Mouse (Mus musculus): ENCODE results near the gene Celf2.
"Not testable (repeated sequence)": the region's sequence is repeated elsewhere in the genome, so short reads cannot be mapped to it uniquely, and the experiment has no call there.

The Celf2 gene

DNA sequence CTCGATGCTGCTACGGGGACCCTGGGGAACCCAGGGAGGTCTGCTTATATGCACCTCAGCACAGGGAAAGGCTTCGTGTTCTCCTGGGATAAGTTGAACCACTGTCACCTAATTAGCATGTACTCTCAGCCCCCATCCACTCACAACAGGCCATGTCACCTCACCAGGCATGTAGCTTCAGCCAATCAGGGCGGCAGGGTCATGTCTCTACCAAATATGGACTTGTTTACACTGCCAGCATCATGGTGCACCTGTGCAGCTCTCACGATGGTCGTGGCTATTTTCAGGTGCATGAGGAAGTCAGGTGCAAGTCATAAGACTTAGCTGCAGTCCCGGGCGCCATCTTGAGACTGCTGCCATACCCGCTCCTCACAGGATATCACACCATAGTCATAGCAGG lies at the start of gene Celf2:
Gene Celf2, minus strand, starts transcription at position 101 of the 400 bp plus-strand sequence.
- DNase-seq (ENCODE audit: low spot score): not testable (repeated sequence)

DNA sequence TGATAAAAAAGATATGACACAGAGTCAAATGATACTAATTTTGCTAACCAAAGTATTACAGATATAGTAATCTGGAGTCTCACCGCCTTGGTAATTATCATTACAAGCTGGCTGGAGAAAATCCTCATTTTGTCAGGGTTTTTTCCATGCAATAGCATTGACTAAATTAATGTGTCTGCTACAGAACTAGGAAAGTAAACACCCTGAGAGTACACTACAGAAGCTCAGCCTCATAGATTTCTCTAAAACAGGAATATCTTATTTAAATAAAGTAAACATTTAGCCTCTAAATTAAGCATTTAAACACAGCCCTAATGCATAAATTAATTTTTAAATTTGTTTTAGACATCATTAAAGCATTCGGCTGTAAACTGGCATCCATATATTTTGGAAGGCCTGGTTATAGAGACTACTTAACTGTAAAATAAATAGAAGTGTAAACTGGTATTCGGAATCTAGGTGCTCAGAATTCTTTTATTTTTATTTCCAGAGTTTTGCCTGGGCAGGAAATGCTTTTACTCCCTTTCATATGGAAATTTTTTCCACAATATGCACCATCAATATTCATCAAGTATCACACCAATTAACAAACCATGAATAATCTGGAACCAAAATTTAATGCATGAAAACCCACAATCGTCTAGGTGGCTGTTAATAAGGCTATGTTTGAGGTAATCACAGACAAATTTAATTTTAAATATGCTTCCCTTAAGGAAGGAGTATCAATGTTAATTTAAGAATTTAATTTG lies 46.0 kb upstream of the Celf2 start:
- no peak for DNase-seq (ENCODE audit: low spot score)

DNA sequence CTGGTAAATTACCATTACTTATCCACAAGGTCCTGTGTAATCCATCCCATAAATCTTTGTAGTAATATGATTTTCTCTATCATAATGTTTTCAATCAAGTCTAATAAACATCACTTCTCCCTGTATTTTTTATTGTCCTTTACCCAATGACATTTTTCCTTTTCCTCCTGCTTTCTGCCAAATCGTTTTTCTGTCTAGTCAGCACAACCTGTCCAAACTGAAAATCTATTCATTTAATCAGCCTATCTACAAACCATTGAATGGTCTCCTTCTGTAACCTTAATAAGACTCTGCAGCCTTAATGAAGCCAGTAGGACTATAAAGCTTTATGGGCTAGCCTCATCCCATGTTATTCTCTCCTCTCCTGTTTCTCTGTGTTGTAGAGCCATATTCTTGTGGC lies 45.2 kb upstream of the Celf2 start:
- no peak for DNase-seq (ENCODE audit: low spot score)

DNA sequence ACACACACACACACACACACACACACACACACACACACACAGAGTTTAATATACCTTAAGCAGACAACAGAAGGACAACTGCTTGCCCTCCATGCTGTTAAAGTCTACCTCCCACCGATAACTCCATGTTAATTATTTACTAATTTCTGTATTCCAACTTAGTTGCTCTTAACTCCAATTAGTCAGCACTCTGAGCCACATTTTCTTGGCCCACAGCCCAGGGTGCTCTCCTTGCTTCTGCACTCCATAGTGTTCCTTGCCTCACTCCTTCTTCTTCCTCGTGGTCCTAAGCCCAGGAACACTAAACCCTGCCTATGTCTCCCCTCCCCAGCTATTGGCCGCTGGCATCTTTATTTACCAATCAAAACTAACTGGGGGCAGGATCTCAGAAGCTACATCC lies 43.5 kb upstream of the Celf2 start:
- no peak for DNase-seq (ENCODE audit: low spot score)

GRCm38 (mm10) chr2:7548886-7549285 lies 39.5 kb upstream of the Celf2 start:
- DNase-seq (ENCODE audit: low spot score): no peak

- DNase-seq (ENCODE audit: low spot score): no peak
Measured at GRCm38 (mm10) chr2:7534615-7535204, 25.3 kb upstream of the Celf2 start.

DNA sequence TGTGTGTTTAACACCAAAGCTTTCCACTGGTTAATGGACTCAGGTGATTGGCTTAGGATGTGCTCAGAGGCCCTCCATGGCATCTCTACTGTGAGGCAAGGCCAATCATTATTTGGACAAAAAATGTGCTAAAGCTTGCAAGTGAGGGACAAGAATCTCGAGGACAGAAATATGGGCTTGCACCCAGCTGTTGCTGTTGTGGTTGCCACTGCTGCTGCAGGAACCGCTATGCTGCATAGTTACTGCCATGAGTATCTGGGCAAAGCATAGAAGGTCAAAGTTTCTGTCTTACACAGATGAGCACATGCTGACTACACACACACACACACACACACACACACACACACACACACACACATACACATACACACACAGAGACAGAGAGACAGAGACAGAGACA lies 24.8 kb upstream of the Celf2 start:
- no peak for DNase-seq (ENCODE audit: low spot score)

- no peak for DNase-seq (ENCODE audit: low spot score)
Measured at GRCm38 (mm10) chr2:7531185-7531960, 22.0 kb upstream of the Celf2 start.

DNA sequence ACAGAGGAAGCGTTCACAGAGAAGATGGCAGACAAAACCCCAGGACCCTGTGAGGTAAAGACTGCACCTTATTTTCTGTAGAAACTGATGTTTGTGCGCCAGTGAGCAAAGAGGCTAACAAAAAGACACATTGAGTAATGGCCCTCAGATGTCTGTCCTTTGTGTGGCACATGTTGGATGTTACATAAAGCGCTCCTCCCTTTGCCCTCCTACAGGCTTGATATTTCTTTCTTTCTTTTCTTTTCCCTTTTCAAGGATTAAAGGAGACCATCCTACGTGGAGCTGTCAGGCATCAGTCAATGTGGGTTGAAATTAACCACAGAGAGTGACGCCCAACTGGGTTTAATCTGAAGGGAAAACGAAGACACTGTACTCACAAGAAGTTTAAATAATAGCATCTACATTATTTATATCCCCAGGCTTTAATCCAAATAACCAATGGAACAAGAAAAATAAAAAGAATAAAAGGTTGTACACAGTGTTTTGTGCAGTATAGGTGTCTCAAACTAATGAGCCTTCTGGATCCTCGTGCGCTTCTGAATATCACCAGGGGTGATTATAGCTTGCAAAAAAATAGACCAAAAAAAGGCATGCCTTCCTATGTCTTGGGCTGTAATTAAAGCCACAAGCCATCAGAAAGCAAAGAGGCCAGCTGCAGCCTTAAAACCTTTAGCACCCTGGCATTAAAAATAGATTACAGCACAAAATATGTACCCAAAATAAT lies 21.3 kb upstream of the Celf2 start:
- DNase-seq (ENCODE audit: low spot score): no peak

GRCm38 (mm10) chr2:7529637-7530036 lies 20.3 kb upstream of the Celf2 start:
- no peak for DNase-seq (ENCODE audit: low spot score)

- no peak for DNase-seq (ENCODE audit: low spot score)
Measured at GRCm38 (mm10) chr2:7526696-7527095, 17.3 kb upstream of the Celf2 start.

DNA sequence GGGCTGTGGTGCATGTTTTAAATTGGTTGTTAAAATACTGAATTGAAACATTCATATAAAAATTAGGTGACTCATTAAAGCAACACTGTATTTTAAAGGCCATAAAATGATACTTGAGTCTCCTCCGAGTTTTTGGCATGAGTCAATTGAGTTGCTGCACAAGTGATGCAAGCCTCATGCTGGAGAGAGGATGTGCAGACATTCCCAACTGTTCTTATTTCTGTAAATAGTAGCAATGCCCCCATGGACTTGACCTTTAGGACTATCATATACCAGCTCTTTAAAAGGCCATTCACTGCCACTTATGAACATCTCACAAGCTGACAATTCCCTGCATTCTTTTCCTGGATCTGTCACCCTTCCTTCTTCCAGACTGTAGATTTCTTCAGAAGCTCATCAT lies 10.1 kb upstream of the Celf2 start:
- DNase-seq (ENCODE audit: low spot score): no peak

DNA sequence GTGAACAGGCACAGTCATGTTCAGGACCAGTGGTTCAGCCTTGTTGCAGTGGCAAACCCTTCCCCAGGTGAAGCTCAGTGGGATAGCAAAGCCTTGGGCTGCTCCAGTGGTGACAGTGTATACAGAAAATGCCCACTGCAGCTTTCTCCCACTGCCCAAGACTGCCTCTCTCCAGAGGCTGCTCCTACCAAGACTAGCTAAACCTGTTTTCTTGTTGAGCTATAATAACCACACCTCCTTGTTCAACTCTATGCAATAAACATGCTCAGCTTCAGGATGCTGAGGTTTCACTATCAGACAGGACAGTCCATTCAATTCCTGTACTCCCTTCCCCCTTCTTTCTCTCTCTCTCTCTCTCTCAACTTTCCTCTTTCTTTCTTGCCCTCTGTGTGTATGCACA lies 15.9 kb downstream of the Celf2 start:
- no peak for DNase-seq (ENCODE audit: low spot score)

DNA sequence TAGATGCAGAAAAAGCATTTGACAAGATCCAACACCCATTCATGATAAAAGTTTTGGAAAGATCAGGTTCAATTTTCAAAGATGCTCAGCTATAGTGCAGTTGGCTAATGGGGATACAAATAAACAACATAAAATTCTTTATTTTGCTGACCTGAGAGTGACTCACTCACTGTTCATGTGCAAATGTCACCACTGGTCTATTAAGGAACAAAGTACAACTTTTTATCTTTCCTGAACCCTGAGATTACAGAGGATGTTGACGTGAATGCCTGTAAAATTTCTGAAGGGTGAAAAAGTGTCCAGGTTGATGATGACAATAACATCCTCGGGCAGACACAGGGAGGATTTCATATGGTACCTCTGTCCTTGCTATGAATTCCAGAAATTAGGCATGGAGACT lies 24.4 kb downstream of the Celf2 start:
- DNase-seq (ENCODE audit: low spot score): no peak

DNA sequence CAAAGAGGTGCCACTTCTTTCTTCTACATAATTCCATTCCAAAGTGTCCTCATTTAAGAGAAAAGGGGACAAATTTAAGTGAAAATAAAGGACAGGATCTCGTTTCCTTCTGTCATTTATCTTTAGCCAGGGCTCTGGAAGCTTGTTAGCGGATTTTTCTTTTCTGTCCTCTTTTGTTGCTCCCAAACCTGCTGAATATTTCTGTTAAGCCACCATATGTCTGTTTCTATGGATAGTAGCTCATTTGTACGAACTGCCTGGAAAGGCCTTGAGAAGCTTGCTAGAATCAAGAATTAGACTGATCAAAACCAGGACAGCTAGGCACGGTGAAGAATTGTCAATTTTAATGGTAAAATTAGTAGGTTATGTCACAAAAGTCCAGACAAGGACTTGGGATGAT lies 27.3 kb downstream of the Celf2 start:
- DNase-seq (ENCODE audit: low spot score): no peak

GRCm38 (mm10) chr2:7460329-7461056 lies 48.9 kb downstream of the Celf2 start:
- no peak for DNase-seq (ENCODE audit: low spot score)

DNA sequence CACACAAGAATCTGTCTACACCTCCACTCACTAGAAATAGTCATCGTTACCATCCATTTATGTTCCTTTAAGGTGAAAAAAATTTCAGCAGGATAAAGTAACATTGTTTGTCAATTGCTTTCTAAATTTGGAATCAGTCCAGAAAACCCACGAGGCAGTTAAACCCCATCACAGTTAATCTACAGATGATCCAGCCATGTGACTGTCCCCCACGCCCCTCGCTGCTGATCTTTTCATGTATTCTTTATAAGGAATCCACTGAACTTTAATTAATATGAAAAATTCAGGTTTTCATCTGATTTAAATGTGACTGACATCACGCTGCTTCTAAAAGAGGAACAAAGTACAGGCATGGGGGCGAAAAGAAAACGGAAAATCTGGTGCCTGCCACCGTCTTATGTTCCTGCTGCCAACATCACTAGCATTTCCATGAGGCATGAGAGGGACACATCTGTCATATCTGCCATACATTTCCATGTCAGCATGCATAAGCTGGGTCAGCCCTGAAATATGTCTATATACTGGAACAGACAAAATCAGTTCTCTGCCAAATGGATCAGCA lies 70.6 kb downstream of the Celf2 start:
- DNase-seq (ENCODE audit: low spot score): no peak

DNA sequence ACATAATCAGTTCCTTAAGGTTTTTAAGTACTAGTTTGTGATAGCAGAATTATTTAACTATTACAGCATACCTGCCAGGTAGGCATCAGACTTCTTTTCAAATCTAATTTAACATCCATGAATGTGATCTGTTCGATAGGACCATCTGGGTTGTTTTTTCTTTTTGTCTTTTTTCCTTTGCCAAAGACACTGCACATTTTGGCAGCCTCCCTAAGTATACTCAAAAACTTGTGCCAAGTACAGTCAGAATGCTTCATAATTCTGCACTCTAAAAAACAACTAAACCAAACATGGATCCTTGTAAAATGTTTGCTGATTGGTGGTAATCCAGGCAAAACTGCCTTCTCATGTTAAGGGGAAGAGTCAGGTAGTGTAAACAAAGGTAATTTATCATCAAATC lies 82.9 kb downstream of the Celf2 start:
- no peak for DNase-seq (ENCODE audit: low spot score)

- DNase-seq (ENCODE audit: low spot score): no peak
Measured at GRCm38 (mm10) chr2:7400530-7400929, 108.8 kb downstream of the Celf2 start.

- no peak for DNase-seq (ENCODE audit: low spot score)
Measured at GRCm38 (mm10) chr2:7395935-7396334, 113.4 kb downstream of the Celf2 start.

- no peak for DNase-seq (ENCODE audit: low spot score)
Measured at GRCm38 (mm10) chr2:7395473-7395872, 113.9 kb downstream of the Celf2 start.

DNA sequence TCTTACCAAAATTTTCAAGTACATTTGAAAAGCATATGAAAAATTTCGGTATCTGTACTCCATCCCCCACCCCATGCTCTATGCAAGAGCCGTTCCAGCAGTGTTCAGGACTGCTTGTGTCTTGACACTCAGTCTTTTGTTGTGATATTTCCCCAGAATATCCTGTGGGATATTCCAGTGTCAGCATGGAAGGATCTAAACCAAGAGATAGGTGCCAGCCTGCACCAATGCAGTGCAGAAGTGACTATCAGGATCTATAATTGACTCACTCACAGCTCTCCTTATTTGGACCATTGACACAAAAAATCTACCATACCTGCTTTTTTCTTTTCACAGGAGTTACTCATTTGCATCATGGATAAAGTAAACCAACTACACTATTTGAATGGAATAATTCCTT lies 116.9 kb downstream of the Celf2 start:
- no peak for DNase-seq (ENCODE audit: low spot score)
